Mouse (Mus musculus): Measurements from ENCODE around the gene Umps.

GRCm38 (mm10) chr16:33965878-33966537 lies 830 bp downstream of the Umps start:
- TF ChIP-seq POLR2A (IDR thresholded peaks at IDR 0.05; ENCODE audit: insufficient read length, low read depth): no peak
- no peak for TF ChIP-seq MYOD1 (IDR thresholded peaks at IDR 0.05; ENCODE audit: control insufficient read depth in 1 of 3, insufficient read length in 2 of 3, low read depth in 2 of 3)
- TF ChIP-seq TCF12 (IDR thresholded peaks at IDR 0.05; ENCODE audit: insufficient read depth, poor library complexity, severe bottlenecking): no peak
- TF ChIP-seq USF1 (IDR thresholded peaks at IDR 0.05; ENCODE audit: low read depth): no peak
- TF ChIP-seq MYOG (IDR thresholded peaks at IDR 0.05; ENCODE audit: control insufficient read depth in 1 of 3, insufficient read depth in 1 of 3, insufficient read length in 2 of 3, low read depth in 2 of 3): no peak
- TF ChIP-seq MAX (IDR thresholded peaks at IDR 0.05; ENCODE audit: low read depth): no peak
- no peak for TF ChIP-seq CEBPB (IDR thresholded peaks at IDR 0.05; ENCODE audit: insufficient read depth, poor library complexity, severe bottlenecking)
